Mouse (Mus musculus) MEL (cell line): Measurements from ENCODE around the gene Kcnk18.

Source experiments
- CHD2 ChIP-seq: IDR thresholded peaks from 2 replicates; pipeline ENCODE4 v1.6.1; 2011; ENCODE audit warnings: low read length, improper control_type of control experiment
- CTCF ChIP-seq, 3 experiments: IDR thresholded peaks in 2 of 3; conservative IDR thresholded peaks in 1 of 3; 2 replicates each; pipeline ENCODE4 v1.5.1; 2011 to 2012; ENCODE audit warnings: low read length in 3 of 3, low read depth in 2 of 3, mild to moderate bottlenecking in 2 of 3, improper control_type of control experiment in 1 of 3, inconsistent platforms in 1 of 3, mixed read lengths in 1 of 3, moderate library complexity in 1 of 3; ENCODE audit not compliant: control insufficient read depth in 1 of 3, insufficient read depth in 1 of 3, poor library complexity in 1 of 3, severe bottlenecking in 1 of 3
- E2F4 ChIP-seq: IDR thresholded peaks from 2 replicates; pipeline ENCODE4 v1.6.1; 2011; ENCODE audit warnings: low read depth, low read length, improper control_type of control experiment, borderline replicate concordance
- ELF1 ChIP-seq: IDR thresholded peaks from 2 replicates; pipeline ENCODE4 v1.6.1; 2014; ENCODE audit warnings: low read depth, mild to moderate bottlenecking, inconsistent platforms, low read length, improper control_type of control experiment, moderate library complexity
- EP300 ChIP-seq, 2 experiments: IDR thresholded peaks; 2 replicates each; pipeline ENCODE4 v1.6.1; 2011; ENCODE audit warnings: improper control_type of control experiment in 2 of 2, low read length in 2 of 2, low read depth in 1 of 2, mild to moderate bottlenecking in 1 of 2
- GATA1 ChIP-seq: IDR thresholded peaks from 2 replicates; pipeline ENCODE4 v1.6.1; 2011; ENCODE audit warnings: low read depth, low read length, improper control_type of control experiment
- JUND ChIP-seq: IDR thresholded peaks from 2 replicates; pipeline ENCODE4 v1.6.1; 2011; ENCODE audit warnings: low read depth, mild to moderate bottlenecking, improper control_type of control experiment, low read length
- MAFK ChIP-seq: IDR thresholded peaks from 2 replicates; pipeline ENCODE4 v1.6.1; 2011; ENCODE audit warnings: low read depth, mild to moderate bottlenecking, low read length, improper control_type of control experiment, borderline replicate concordance
- MAZ ChIP-seq: IDR thresholded peaks from 2 replicates; pipeline ENCODE4 v1.6.1; 2012; ENCODE audit warnings: low read depth, mild to moderate bottlenecking, inconsistent platforms, low read length, improper control_type of control experiment
- RCOR1 ChIP-seq: IDR thresholded peaks from 2 replicates; pipeline ENCODE4 v1.6.1; 2012; ENCODE audit warnings: low read depth, mild to moderate bottlenecking, inconsistent platforms, low read length, improper control_type of control experiment
- SMC3 ChIP-seq: IDR thresholded peaks from 2 replicates; pipeline ENCODE4 v1.6.1; 2011; ENCODE audit warnings: low read depth, low read length, improper control_type of control experiment
- TAL1 ChIP-seq: IDR thresholded peaks from 2 replicates; pipeline ENCODE4 v1.6.1; 2012; ENCODE audit warnings: mild to moderate bottlenecking, inconsistent platforms, low read length, moderate library complexity, mixed read lengths
- TCF12 ChIP-seq: IDR thresholded peaks from 2 replicates; pipeline ENCODE4 v1.6.1; 2014; ENCODE audit warnings: low read depth, mild to moderate bottlenecking, inconsistent platforms, low read length, improper control_type of control experiment, moderate library complexity
- ZMIZ1 ChIP-seq: IDR thresholded peaks from 2 replicates; pipeline ENCODE4 v1.6.1; 2012; ENCODE audit warnings: low read depth, mild to moderate bottlenecking, inconsistent platforms, low read length, improper control_type of control experiment, moderate library complexity

GRCm38 (mm10) chr19:59248144-59248543 is 29.1 kb downstream of the Kcnk18 start:
- TF ChIP-seq JUND (no peak), CTCF (IDR thresholded peaks at IDR 0.05 in 2 of 3, conservative IDR thresholded peaks at IDR 0.05 in 1 of 3; ENCODE audit: control insufficient read depth in 1 of 3, insufficient read depth in 1 of 3, low read depth in 2 of 3, low read length in 3 of 3, poor library complexity in 1 of 3, severe bottlenecking in 1 of 3) (no peak), MAZ (no peak), GATA1 (no peak), ELF1 (no peak), CHD2 (no peak), ZMIZ1 (no peak), EP300 (IDR thresholded peaks at IDR 0.05; ENCODE audit: low read depth in 1 of 2, low read length in 2 of 2) (no peak), RCOR1 (no peak), TCF12 (no peak), SMC3 (no peak), E2F4 (no peak), TAL1 (no peak), MAFK (no peak)
